Mouse (Mus musculus): ENCODE measurements at regions not wholly inside any gene's neighbourhood (a gene's known extent, or its start where the extent isn't known, plus 50 kb on each side); places are given as distances from the start of the nearest gene placed in this dataset.

DNA sequence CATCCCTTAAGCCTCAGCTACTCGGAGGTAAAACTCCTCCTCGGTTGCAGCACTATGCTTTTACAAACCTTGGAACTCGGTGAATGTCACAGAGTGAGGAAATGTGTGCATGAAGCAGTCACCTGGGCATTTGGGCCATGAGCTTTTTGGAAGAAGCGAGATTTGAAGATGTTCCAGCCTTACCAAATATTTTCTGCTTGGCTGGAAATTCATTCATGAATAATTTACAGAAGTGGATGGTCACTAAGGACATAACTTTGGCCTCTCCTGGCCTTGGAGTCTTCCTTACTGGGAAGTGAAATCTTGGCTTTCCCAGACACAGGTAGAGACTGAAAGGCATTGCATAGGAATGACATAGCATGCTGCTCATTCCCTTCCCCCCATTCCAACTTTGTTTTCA lies 487.6 kb upstream of the Gm765 start:
- Histone ChIP-seq H3K4me3 (no peak overlapping the region), H3K79me2 (ENCODE audit: control insufficient read depth, insufficient read depth) (no peaks in the 10 kb centered on the region), H3K36me3 (ENCODE audit: control insufficient read depth, insufficient read depth) (no peaks in the 10 kb centered on the region), H3K27me3 (ENCODE audit: control insufficient read depth, insufficient read depth, insufficient read length) (no peaks in the 10 kb centered on the region), H3ac (ENCODE audit: control insufficient read depth, insufficient read length) (no peak overlapping the region), H3K4me2 (ENCODE audit: low read depth) (no peak overlapping the region)
- TF ChIP-seq POLR2AphosphoS2 (IDR thresholded peaks at IDR 0.05; ENCODE audit: insufficient read length, low read depth) (no peak), MYOG (IDR thresholded peaks at IDR 0.05; ENCODE audit: control insufficient read depth in 1 of 3, insufficient read depth in 1 of 3, insufficient read length in 2 of 3, low read depth in 2 of 3) (no peak), MAX (IDR thresholded peaks at IDR 0.05; ENCODE audit: low read depth) (no peak), MYOD1 (IDR thresholded peaks at IDR 0.05; ENCODE audit: control insufficient read depth in 1 of 3, insufficient read length in 2 of 3, low read depth in 2 of 3) (no peak), CEBPB (IDR thresholded peaks at IDR 0.05; ENCODE audit: insufficient read depth, poor library complexity, severe bottlenecking) (no peak), E2F4 (IDR thresholded peaks at IDR 0.05; ENCODE audit: insufficient read depth) (no peak), POLR2A (IDR thresholded peaks at IDR 0.05; ENCODE audit: insufficient read length, low read depth) (no peak)

GRCm38 (mm10) chr6:98808046-98808445 lies 465.5 kb upstream of the Gm765 start:
- H3K36me3 ChIP-seq (ENCODE audit: control insufficient read depth, insufficient read depth) = no peaks in the 10 kb centered on the region
- H3K4me2 ChIP-seq (ENCODE audit: low read depth) = no peak overlapping the region
- H3K79me2 ChIP-seq (ENCODE audit: control insufficient read depth, insufficient read depth) = no peaks in the 10 kb centered on the region
- no peak overlapping the region for H3ac ChIP-seq (ENCODE audit: control insufficient read depth, insufficient read length)
- no peak overlapping the region for H3K4me3 ChIP-seq
- no peaks in the 10 kb centered on the region for H3K27me3 ChIP-seq (ENCODE audit: control insufficient read depth, insufficient read depth, insufficient read length)
- TF ChIP-seq MYOG (IDR thresholded peaks at IDR 0.05; ENCODE audit: control insufficient read depth in 1 of 3, insufficient read depth in 1 of 3, insufficient read length in 2 of 3, low read depth in 2 of 3) = no peak
- TF ChIP-seq CEBPB (IDR thresholded peaks at IDR 0.05; ENCODE audit: insufficient read depth, poor library complexity, severe bottlenecking) = no peak
- TF ChIP-seq POLR2A (IDR thresholded peaks at IDR 0.05; ENCODE audit: insufficient read length, low read depth) = no peak
- no peak for TF ChIP-seq SRF (IDR thresholded peaks at IDR 0.05; ENCODE audit: control insufficient read depth, insufficient read length, low read depth)
- TF ChIP-seq MAX (IDR thresholded peaks at IDR 0.05; ENCODE audit: low read depth) = no peak
- TF ChIP-seq E2F4 (IDR thresholded peaks at IDR 0.05; ENCODE audit: insufficient read depth) = no peak
- no peak for TF ChIP-seq USF1 (IDR thresholded peaks at IDR 0.05; ENCODE audit: low read depth)
- TF ChIP-seq TCF12 (IDR thresholded peaks at IDR 0.05; ENCODE audit: insufficient read depth, poor library complexity, severe bottlenecking) = no peak
- TF ChIP-seq TCF3 (IDR thresholded peaks at IDR 0.05; ENCODE audit: insufficient read length, low read depth) = no peak
- no peak for TF ChIP-seq MYOD1 (IDR thresholded peaks at IDR 0.05; ENCODE audit: control insufficient read depth in 1 of 3, insufficient read length in 2 of 3, low read depth in 2 of 3)
- no peak for TF ChIP-seq POLR2AphosphoS2 (IDR thresholded peaks at IDR 0.05; ENCODE audit: insufficient read length, low read depth)
- no peak for TF ChIP-seq REST (IDR thresholded peaks at IDR 0.05; ENCODE audit: insufficient read depth, insufficient read length)

GRCm38 (mm10) chr6:98803384-98803949 lies 460.9 kb upstream of the Gm765 start:
- Histone ChIP-seq H3K4me2 (ENCODE audit: low read depth) (no peak overlapping the region), H3K27me3 (ENCODE audit: control insufficient read depth, insufficient read depth, insufficient read length) (no peaks in the 10 kb centered on the region), H3K36me3 (ENCODE audit: control insufficient read depth, insufficient read depth) (no peaks in the 10 kb centered on the region), H3ac (ENCODE audit: control insufficient read depth, insufficient read length) (no peak overlapping the region), H3K4me3 (no peak overlapping the region), H3K79me2 (ENCODE audit: control insufficient read depth, insufficient read depth) (no peaks in the 10 kb centered on the region)
- no peak for TF ChIP-seq MAX (IDR thresholded peaks at IDR 0.05; ENCODE audit: low read depth)
- TF ChIP-seq POLR2AphosphoS2 (IDR thresholded peaks at IDR 0.05; ENCODE audit: insufficient read length, low read depth) = no peak
- TF ChIP-seq CEBPB (IDR thresholded peaks at IDR 0.05; ENCODE audit: insufficient read depth, poor library complexity, severe bottlenecking) = no peak
- TF ChIP-seq SRF (IDR thresholded peaks at IDR 0.05; ENCODE audit: control insufficient read depth, insufficient read length, low read depth) = no peak
- TF ChIP-seq REST (IDR thresholded peaks at IDR 0.05; ENCODE audit: insufficient read depth, insufficient read length) = no peak
- TF ChIP-seq POLR2A (IDR thresholded peaks at IDR 0.05; ENCODE audit: insufficient read length, low read depth) = no peak
- TF ChIP-seq USF1 (IDR thresholded peaks at IDR 0.05; ENCODE audit: low read depth) = no peak
- no peak for TF ChIP-seq MYOD1 (IDR thresholded peaks at IDR 0.05; ENCODE audit: control insufficient read depth in 1 of 3, insufficient read length in 2 of 3, low read depth in 2 of 3)
- TF ChIP-seq TCF3 (IDR thresholded peaks at IDR 0.05; ENCODE audit: insufficient read length, low read depth) = no peak
- TF ChIP-seq TCF12 (IDR thresholded peaks at IDR 0.05; ENCODE audit: insufficient read depth, poor library complexity, severe bottlenecking) = no peak
- TF ChIP-seq MYOG (IDR thresholded peaks at IDR 0.05; ENCODE audit: control insufficient read depth in 1 of 3, insufficient read depth in 1 of 3, insufficient read length in 2 of 3, low read depth in 2 of 3) = no peak
- no peak for TF ChIP-seq E2F4 (IDR thresholded peaks at IDR 0.05; ENCODE audit: insufficient read depth)

GRCm38 (mm10) chr6:98801061-98801460 lies 458.5 kb upstream of the Gm765 start:
- H3ac ChIP-seq (ENCODE audit: control insufficient read depth, insufficient read length) = no peak overlapping the region
- no peak overlapping the region for H3K4me2 ChIP-seq (ENCODE audit: low read depth)
- H3K4me3 ChIP-seq = no peak overlapping the region
- no peaks in the 10 kb centered on the region for H3K27me3 ChIP-seq (ENCODE audit: control insufficient read depth, insufficient read depth, insufficient read length)
- no peaks in the 10 kb centered on the region for H3K36me3 ChIP-seq (ENCODE audit: control insufficient read depth, insufficient read depth)
- no peak for TF ChIP-seq E2F4 (IDR thresholded peaks at IDR 0.05; ENCODE audit: insufficient read depth)
- no peak for TF ChIP-seq POLR2A (IDR thresholded peaks at IDR 0.05; ENCODE audit: insufficient read length, low read depth)
- TF ChIP-seq MYOG (IDR thresholded peaks at IDR 0.05; ENCODE audit: control insufficient read depth in 1 of 3, insufficient read depth in 1 of 3, insufficient read length in 2 of 3, low read depth in 2 of 3) = no peak
- no peak for TF ChIP-seq CEBPB (IDR thresholded peaks at IDR 0.05; ENCODE audit: insufficient read depth, poor library complexity, severe bottlenecking)
- TF ChIP-seq USF1 (IDR thresholded peaks at IDR 0.05; ENCODE audit: low read depth) = no peak
- no peak for TF ChIP-seq REST (IDR thresholded peaks at IDR 0.05; ENCODE audit: insufficient read depth, insufficient read length)
- TF ChIP-seq SRF (IDR thresholded peaks at IDR 0.05; ENCODE audit: control insufficient read depth, insufficient read length, low read depth) = no peak
- no peak for TF ChIP-seq TCF3 (IDR thresholded peaks at IDR 0.05; ENCODE audit: insufficient read length, low read depth)
- TF ChIP-seq TCF12 (IDR thresholded peaks at IDR 0.05; ENCODE audit: insufficient read depth, poor library complexity, severe bottlenecking) = no peak
- TF ChIP-seq MAX (IDR thresholded peaks at IDR 0.05; ENCODE audit: low read depth) = no peak
- no peaks in the 10 kb centered on the region for H3K79me2 ChIP-seq (ENCODE audit: control insufficient read depth, insufficient read depth)

Measured in myocyte (in vitro differentiated cells).